Mouse (Mus musculus) kidney, postnatal 10 days (tissue): ENCODE results near the gene Abhd14b.

ENCODE experiments used
- DNase-seq: peaks from one replicate; pipeline ENCODE4 v3.0.0; 2021; ENCODE audit warnings: mixed read lengths

The Abhd14b gene

GRCm38 (mm10) chr9:106447348-106447747 lies at the start of gene Abhd14b, which contains the start of gene Abhd14a:
TSS of gene Abhd14b (plus strand) at chr9:106447459.
TSS of gene Abhd14a (minus strand) at chr9:106447678.
- peak; percentile 97 for DNase-seq

- no peak for DNase-seq
These were observed 49.5 kb upstream of the Abhd14b start for GRCm38 (mm10) chr9:106397733-106398132.

- DNase-seq: no peak
These were observed 48.5 kb upstream of the Abhd14b start for GRCm38 (mm10) chr9:106398667-106399311.

- no peak for DNase-seq
These were observed 47.5 kb upstream of the Abhd14b start for GRCm38 (mm10) chr9:106399808-106400207.

- no peak for DNase-seq
These were observed 45.1 kb upstream of the Abhd14b start for GRCm38 (mm10) chr9:106402149-106402548.

GRCm38 (mm10) chr9:106402607-106403375 lies 44.5 kb upstream of the Abhd14b start:
- no peak for DNase-seq

- peak; percentile 62 for DNase-seq
These were observed 42.0 kb upstream of the Abhd14b start for GRCm38 (mm10) chr9:106405275-106405674.

- DNase-seq: peak; percentile 70
These were observed 40.7 kb upstream of the Abhd14b start for GRCm38 (mm10) chr9:106406443-106407078.

- DNase-seq: no peak
These were observed 38.2 kb upstream of the Abhd14b start for GRCm38 (mm10) chr9:106409096-106409495.

GRCm38 (mm10) chr9:106410086-106410650 lies 37.1 kb upstream of the Abhd14b start:
- DNase-seq: no peak

- DNase-seq: no peak
These were observed 36.1 kb upstream of the Abhd14b start for GRCm38 (mm10) chr9:106411091-106411594.

GRCm38 (mm10) chr9:106411729-106412128 lies 35.5 kb upstream of the Abhd14b start:
- no peak for DNase-seq

- no peak for DNase-seq
These were observed 35.0 kb upstream of the Abhd14b start for GRCm38 (mm10) chr9:106412210-106412609.

GRCm38 (mm10) chr9:106413606-106414005 lies 33.7 kb upstream of the Abhd14b start:
- DNase-seq: no peak

GRCm38 (mm10) chr9:106416826-106417225 lies 30.4 kb upstream of the Abhd14b start:
- DNase-seq: no peak

GRCm38 (mm10) chr9:106417841-106418625 lies 29.2 kb upstream of the Abhd14b start:
- peak; percentile 93 for DNase-seq

- no peak for DNase-seq
These were observed 26.7 kb upstream of the Abhd14b start for GRCm38 (mm10) chr9:106420608-106421007.

- DNase-seq: no peak
These were observed 26.0 kb upstream of the Abhd14b start for GRCm38 (mm10) chr9:106421033-106421864.

GRCm38 (mm10) chr9:106421865-106422160 lies 25.4 kb upstream of the Abhd14b start:
- peak; percentile 92 for DNase-seq

GRCm38 (mm10) chr9:106428719-106429220 lies 18.5 kb upstream of the Abhd14b start:
- no peak for DNase-seq
